Mouse (Mus musculus) kidney, embryonic 14.5 days (tissue): ENCODE measurements around the gene Hectd4. TPM values are rescaled to one million over a fixed set of nuclear protein-coding genes. Genes with fewer than 3 reads are reported as not detected.
"Not testable (repeated sequence)": the region's sequence is repeated elsewhere in the genome, so short reads cannot be mapped to it uniquely, and the experiment has no call there.

Experiments used
- ATAC-seq: fragments of 200-750 bp; cut with Nextera tagmentation; 2 replicates; pipeline ENCODE4 v1.8.0; 2017; ENCODE audit warnings: moderate number of reproducible peaks, mild to moderate bottlenecking, moderate TSS enrichment, moderate library complexity; ENCODE audit not compliant: low FRiP score, low TSS enrichment
- H3K27ac ChIP-seq: fragments of 300-500 bp; sonication (generic); 2 replicates; pipeline ENCODE4 v1.5.1; 2014; ENCODE audit warnings: low read depth, mild to moderate bottlenecking, low read length, moderate library complexity, mixed read lengths
- H3K27me3 ChIP-seq: fragments of 300-500 bp; sonication (generic); 2 replicates; pipeline ENCODE4 v1.6.1; 2014; ENCODE audit warnings: mild to moderate bottlenecking, low read length; ENCODE audit not compliant: control insufficient read depth, insufficient read depth
- H3K36me3 ChIP-seq: fragments of 300-500 bp; sonication (generic); 2 replicates; pipeline ENCODE4 v1.6.1; 2014; ENCODE audit warnings: low read length, mixed read lengths; ENCODE audit not compliant: control insufficient read depth, insufficient read depth
- H3K4me1 ChIP-seq: fragments of 300-500 bp; sonication (generic); 2 replicates; pipeline ENCODE4 v1.6.1; 2014; ENCODE audit warnings: low read length, mixed read lengths; ENCODE audit not compliant: control insufficient read depth, insufficient read depth
- H3K4me2 ChIP-seq: fragments of 300-500 bp; sonication (generic); replicated peaks from 2 replicates; pipeline ENCODE4 v1.6.1; 2014; ENCODE audit warnings: low read depth, mild to moderate bottlenecking, low read length
- H3K4me3 ChIP-seq: fragments of 300-500 bp; sonication (generic); 2 replicates; pipeline ENCODE4 v1.5.1; 2014; ENCODE audit warnings: mild to moderate bottlenecking, low read length
- H3K9ac ChIP-seq: fragments of 300-500 bp; sonication (generic); 2 replicates; pipeline ENCODE4 v1.6.1; 2014; ENCODE audit warnings: low read depth, mild to moderate bottlenecking, low read length, moderate library complexity
- H3K9me3 ChIP-seq: fragments of 300-500 bp; sonication (generic); 2 replicates; pipeline ENCODE4 v1.6.1; 2016; ENCODE audit warnings: low read length; ENCODE audit not compliant: control insufficient read depth
- WGBS: fragments of 180-500 bp; shearing (Covaris S2); extraction: QIAGEN DNeasy Blood & Tissue Kit; methylation state at CpG from one replicate; pipeline ENCODE4 v1.1.7; 2014; 5-methylcytosine and 5-hydroxymethylcytosine counted together
- polyA plus RNA-seq: library from polyadenylated mRNA; unstranded; fragments of >200 nt; fragmentation: Nextera tagmentation; extraction: Ambion mirVana; gene quantifications from 2 replicates; pipeline ENCODE4 v1.2.1, GENCODE M21; 2014

Hectd4 gene
- polyA plus RNA-seq, 1 experiment from 2014 or later = 8.0 TPM

DNA sequence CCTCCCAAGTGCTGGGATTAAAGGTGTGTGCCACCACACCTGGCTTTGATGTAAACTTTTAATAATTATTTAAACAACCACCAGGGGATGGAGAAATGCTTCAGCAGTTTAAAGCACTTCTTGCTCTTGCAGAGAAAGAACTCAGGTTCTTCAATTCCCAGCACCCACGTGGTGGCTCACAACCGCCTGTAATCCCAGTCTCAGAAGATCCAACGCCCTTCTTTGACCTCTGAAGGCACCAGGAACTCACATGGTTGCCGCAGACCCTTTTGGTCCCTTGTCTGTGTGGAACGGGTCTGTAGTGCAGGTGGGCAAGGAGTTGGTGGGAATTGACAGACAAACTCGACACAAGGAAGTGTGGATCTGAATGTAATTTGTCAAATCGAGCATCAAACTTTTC, 5.3 kb upstream of the Hectd4 start:
- H3K4me1 ChIP-seq = no peaks in the 10 kb centered on the region
- no peak overlapping the region for H3K9ac ChIP-seq
- H3K27me3 ChIP-seq = no peaks in the 10 kb centered on the region
- ATAC-seq = no peak
- H3K4me3 ChIP-seq = no peak overlapping the region
- 57% methylated on average over 7 of the region's 7 CpGs for WGBS
- no peak overlapping the region for H3K4me2 ChIP-seq
- peaks cover 29% of the 10 kb centered on the region for H3K36me3 ChIP-seq
- no peak overlapping the region for H3K27ac ChIP-seq
- no peaks in the 10 kb centered on the region for H3K9me3 ChIP-seq

DNA sequence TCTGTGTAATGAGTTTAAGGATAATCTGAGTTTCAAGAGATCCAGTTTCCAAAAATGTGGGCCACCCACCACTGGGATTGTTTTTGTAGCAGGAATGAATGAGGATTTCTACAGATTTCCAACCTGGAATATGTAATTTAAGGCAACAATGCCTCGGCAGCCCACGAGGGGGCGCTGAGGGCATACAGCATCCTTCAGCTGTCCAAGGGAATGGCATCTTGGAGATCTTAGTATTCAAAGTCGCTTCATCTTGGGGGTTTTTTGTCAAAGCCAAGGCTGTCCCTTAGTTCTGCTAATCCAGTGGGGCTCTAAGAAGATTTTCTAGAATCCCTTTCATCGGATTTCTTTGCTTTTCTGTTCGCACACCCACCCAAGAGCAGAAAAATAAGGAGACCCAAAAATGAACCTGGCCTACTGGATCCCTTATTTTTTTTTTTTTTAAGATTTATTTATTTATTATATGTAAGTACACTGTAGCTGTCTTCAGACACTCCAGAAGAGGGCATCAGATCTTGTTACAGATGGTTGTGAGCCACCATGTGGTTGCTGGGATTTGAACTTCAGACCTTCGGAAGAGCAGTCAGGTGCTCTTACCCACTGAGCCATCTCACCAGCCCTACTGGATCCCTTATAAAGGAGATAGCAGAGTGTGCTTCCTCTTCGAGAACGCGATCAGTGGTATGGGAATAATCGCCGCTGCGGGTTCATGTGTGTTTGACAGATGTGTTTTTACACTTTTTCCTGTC, 4.5 kb upstream of the Hectd4 start:
- no peak for ATAC-seq
- no peak overlapping the region for H3K4me2 ChIP-seq
- no peaks in the 10 kb centered on the region for H3K27me3 ChIP-seq
- H3K9ac ChIP-seq = no peak overlapping the region
- no peaks in the 10 kb centered on the region for H3K9me3 ChIP-seq
- peaks cover 21% of the 10 kb centered on the region for H3K36me3 ChIP-seq
- H3K4me1 ChIP-seq = no peaks in the 10 kb centered on the region
- H3K4me3 ChIP-seq = no peak overlapping the region
- H3K27ac ChIP-seq = no peak overlapping the region
- WGBS = 53% methylated on average over 13 of the region's 13 CpGs

DNA sequence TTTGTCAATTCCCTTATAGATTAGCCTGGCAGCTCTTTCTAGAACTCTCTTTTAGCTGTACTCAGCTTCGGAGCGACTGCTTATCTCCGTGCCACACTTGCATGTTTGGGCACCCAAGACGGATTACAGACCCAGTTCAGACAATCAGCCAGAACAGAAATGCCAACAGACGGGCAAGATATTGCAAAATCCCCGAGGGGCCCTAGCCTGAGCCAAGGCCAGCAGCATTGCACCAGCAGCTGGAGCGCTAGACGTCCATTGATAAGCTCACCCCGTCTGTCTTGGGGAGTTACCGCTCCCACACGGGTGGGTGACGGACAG, 3.9 kb upstream of the Hectd4 start:
- peaks cover 16% of the 10 kb centered on the region for H3K36me3 ChIP-seq
- no peak overlapping the region for H3K9ac ChIP-seq
- no peaks in the 10 kb centered on the region for H3K9me3 ChIP-seq
- no peaks in the 10 kb centered on the region for H3K4me1 ChIP-seq
- ATAC-seq = no peak
- H3K27ac ChIP-seq = no peak overlapping the region
- H3K27me3 ChIP-seq = no peaks in the 10 kb centered on the region
- 90% methylated on average over 12 of the region's 12 CpGs for WGBS
- no peak overlapping the region for H3K4me2 ChIP-seq
- no peak overlapping the region for H3K4me3 ChIP-seq

DNA sequence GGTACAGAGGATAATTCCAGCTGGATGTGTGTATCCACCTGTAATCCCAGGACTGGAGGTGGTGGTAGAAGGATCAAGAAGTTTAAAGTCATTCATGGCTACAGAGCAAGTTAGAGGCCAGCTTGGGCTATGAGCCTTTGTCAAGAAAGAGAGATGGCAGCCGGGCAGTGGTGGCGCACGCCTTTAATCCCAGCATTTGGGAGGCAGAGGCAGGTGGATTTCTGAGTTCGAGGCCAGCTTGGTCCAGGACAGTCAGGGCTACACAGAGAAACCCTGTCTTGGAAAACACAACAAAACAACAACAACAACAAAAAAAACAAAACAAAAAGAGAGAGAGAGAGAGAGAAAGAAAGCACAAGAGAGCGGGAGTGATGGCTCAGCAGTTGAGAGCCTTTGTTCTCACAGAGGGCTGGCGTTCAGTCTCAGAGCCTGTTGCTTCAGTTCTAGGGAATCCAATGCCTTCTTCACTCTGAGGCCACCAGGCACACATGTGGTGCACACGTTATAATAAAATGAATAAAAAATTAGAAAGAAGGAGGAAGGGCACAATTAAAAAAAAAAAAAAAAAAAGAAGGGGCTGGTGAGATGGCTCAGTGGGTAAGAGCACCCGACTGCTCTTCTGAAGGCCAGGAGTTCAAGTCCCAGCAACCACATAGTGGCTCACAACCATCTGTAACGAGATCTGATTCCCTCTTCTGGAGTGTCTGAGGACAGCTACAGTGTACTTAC, 3.3 kb upstream of the Hectd4 start:
- H3K4me1 ChIP-seq, H3K36me3 ChIP-seq, H3K4me3 ChIP-seq, H3K9ac ChIP-seq, H3K27ac ChIP-seq, H3K9me3 ChIP-seq, H3K4me2 ChIP-seq, ATAC-seq, H3K27me3 ChIP-seq: not testable (repeated sequence)
- 89% methylated on average over 9 of the region's 9 CpGs for WGBS

DNA sequence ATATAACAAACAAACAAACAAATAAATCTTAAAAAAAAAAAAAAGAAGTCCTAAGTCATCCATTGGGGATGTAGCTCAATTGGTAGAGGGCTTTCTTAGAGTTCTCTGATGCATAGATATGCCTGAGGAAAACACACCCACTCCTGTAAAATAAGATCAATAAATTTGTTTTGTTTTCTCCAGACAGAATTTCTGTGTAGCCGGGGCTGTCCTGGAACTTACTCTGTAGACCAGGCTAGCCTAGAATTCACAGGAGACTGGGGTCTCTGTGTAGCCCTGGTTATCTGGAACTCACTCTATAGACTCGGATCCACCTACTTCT, 2.7 kb upstream of the Hectd4 start:
- Histone ChIP-seq H3K27me3 (no peaks in the 10 kb centered on the region), H3K36me3 (peaks cover 4% of the 10 kb centered on the region), H3K4me2 (no peak overlapping the region), H3K4me3 (no peak overlapping the region), H3K27ac (no peak overlapping the region), H3K9me3 (no peaks in the 10 kb centered on the region), H3K4me1 (0 out of 2 replicates have a peak, but pooled peaks cover 3% of the 10 kb centered on the region), H3K9ac (no peak overlapping the region)
- no peak for ATAC-seq
- 90% methylated on average over 2 of the region's 2 CpGs for WGBS

DNA sequence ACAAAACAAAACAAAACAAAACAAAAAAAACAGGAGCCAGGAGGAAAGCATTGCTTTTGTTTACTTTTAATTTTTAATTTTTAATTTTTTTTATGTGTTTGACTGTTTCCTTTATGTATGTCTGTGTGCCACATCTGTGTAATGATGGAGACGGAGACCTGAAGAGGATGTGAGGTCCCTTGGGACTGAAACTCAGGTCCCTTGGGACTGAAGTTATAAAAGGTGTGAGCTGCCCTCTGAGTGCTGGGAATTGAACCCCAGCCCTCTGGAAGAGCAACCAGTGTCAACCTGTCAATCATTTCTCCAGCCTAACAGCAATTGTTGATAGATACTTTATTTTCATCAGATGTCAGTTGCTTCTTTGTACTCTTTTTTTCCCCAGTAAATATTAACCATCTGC, 829 bp upstream of the Hectd4 start:
- WGBS = 92% methylated on average over 1 of the region's 1 CpGs
- H3K9me3 ChIP-seq = no peaks in the 10 kb centered on the region
- no peak for ATAC-seq
- no peaks in the 10 kb centered on the region for H3K27me3 ChIP-seq
- H3K4me2 ChIP-seq = no peak overlapping the region
- H3K4me3 ChIP-seq = no peak overlapping the region
- no peaks in the 10 kb centered on the region for H3K36me3 ChIP-seq
- H3K9ac ChIP-seq = no peak overlapping the region
- no peak overlapping the region for H3K27ac ChIP-seq
- 0 out of 2 replicates have a peak, but pooled peaks cover 3% of the 10 kb centered on the region for H3K4me1 ChIP-seq

DNA sequence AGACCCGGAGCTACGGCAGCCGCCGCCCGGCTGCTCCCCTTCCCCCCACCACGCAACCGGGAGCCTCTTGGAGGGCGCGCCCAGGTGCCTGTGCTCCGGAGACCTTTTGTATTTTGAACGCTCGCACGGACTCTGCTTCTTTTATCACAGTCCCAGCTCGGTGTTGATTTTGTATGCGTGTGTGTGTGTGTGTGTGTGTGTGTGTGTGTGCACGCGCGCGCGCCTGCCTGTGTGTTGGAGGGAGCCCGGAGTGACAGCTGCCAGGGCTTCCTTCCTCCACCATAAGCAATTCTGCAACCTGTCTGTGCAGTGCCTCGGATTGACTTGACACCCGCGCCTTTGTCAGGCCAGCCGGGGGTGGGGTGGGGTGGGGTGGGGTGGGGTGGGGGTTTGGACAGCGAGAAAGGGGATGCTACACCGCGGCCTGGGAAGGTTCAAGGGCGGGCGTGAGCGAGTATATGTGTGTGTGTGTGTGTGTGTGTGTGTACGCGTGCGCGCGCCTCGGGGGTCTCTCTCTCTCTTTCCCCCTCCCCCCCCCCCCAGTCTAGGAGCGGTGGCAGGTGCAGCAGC, 798 bp downstream of the Hectd4 start:
- peak overlapping the region; percentile 90 for H3K9ac ChIP-seq
- peak overlapping the region; percentile 24; the same call in 1 of the 2 replicates for H3K27ac ChIP-seq
- under 1% methylated on average over 34 of the region's 38 CpGs for WGBS
- H3K36me3 ChIP-seq = no peaks in the 10 kb centered on the region
- H3K4me2 ChIP-seq = peak overlapping the region; percentile 76
- H3K4me1 ChIP-seq = 0 out of 2 replicates have a peak, but pooled peaks cover 3% of the 10 kb centered on the region
- H3K27me3 ChIP-seq = no peaks in the 10 kb centered on the region
- ATAC-seq = peak; percentile 48; the same call in 1 of the 2 replicates
- H3K4me3 ChIP-seq = peak overlapping the region; percentile 92
- no peaks in the 10 kb centered on the region for H3K9me3 ChIP-seq

DNA sequence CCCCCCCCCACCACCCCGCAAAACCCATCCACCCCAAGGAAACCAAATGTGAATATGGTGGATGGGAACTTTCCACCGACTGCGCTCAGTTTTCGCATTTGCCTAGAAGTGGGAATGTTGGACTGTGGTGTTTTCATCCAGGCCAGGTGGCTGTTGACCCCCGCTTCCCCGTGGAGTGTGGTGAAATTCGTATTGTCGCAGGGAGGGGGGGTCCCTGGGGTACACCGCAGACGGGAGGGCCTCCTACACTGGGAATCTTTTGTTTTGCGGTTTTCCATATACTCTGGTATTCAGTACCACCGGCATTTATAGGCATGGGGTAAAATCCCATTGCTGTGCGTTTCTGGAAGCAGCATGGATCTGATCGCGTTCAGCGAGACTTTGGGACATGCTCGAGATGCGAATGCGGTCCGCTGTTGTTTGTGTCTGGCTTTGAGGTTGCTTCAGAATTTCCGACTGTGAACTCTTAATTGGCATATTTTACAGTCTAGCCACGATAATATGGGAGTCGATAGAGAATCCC, 1.4 kb downstream of the Hectd4 start:
- no peak for ATAC-seq
- Histone ChIP-seq H3K4me3 (peak overlapping the region; percentile 92), H3K4me1 (0 out of 2 replicates have a peak, but pooled peaks cover 3% of the 10 kb centered on the region), H3K4me2 (peak overlapping the region; percentile 76), H3K27ac (no peak overlapping the region), H3K9ac (peak overlapping the region; percentile 90), H3K9me3 (no peaks in the 10 kb centered on the region), H3K27me3 (no peaks in the 10 kb centered on the region), H3K36me3 (no peaks in the 10 kb centered on the region)
- 16% methylated on average over 23 of the region's 23 CpGs for WGBS

DNA sequence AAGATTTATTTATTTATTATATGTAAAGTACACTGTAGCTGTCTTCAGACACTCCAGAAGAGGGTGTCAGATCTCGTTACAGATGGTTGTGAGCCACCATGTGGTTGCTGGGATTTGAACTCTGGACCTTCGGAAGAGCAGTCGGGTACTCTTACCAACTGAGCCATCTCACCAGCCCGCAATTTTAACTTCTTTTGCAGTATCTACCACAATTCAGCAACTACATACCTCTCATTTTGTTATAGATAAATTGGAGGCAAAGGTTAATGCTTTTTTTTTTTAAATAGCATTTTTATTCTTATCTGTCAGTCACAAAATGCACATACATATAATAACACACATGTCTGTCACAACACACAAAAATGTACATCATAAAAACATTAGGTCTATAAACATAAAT, 4.0 kb downstream of the Hectd4 start:
- not testable (repeated sequence) for H3K4me3 ChIP-seq, ATAC-seq, H3K36me3 ChIP-seq, H3K4me1 ChIP-seq, H3K27ac ChIP-seq, H3K9me3 ChIP-seq, H3K27me3 ChIP-seq, H3K4me2 ChIP-seq, H3K9ac ChIP-seq
- WGBS = 92% methylated on average over 3 of the region's 4 CpGs
